Mouse (Mus musculus): Measurements from ENCODE around the gene Ptafr. TPM values are rescaled to one million over a fixed set of nuclear protein-coding genes. Genes with fewer than 3 reads are reported as not detected.
A peak's percentile ranks its signal among the peaks of the same experiment; 100 is the strongest.

Ptafr gene
- polyA plus RNA-seq, 1 experiment from 2014 or later: 5.2 TPM

DNA sequence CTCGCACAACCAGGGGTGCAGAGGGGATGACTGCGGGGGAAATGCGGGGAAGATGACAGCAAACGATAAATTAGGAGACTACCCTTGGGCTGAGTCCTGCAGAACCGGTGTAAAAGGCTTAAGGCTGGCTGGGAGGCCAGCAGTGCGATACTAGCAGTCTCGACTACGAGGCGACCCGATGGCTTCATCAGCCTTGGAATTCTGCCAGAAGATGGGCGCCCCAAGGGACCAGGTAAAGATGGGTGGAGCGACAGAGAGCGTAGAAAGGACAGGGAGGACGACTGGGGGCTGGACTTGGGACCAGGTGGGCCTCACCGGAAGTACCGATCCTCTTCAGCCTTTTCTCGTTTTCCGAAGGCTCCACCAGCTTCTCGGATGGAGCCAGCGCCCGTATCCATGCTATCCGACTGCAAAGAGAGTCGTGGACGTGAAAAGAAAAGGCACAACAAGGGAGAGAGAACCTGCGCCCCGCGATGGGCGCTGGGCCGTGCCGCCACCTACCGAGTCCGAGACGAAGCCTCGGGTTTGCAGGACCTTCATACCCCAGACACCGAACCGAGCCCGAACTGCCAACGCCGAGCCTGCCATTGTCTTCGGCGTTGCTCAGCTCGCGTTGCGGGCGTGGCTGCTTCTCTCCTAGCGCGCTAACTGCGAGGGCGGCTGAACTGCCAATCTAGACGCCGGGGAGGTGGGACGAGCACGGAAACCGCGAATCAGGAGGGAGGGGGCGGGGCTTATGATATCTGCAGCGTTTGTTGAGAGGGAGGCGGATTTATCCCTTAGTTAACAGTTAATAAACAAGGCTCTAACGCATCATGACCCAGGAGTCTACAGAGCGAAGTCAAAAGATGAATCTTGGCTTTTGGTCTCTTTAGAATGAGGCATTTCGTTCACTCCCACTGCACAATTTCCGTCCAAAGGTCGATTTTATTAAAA, 30.6 kb upstream of the Ptafr start, which contains the start of gene Atpif1:
Gene Atpif1 (minus strand): TSS at position 679 of the 936 bp plus-strand sequence.
- peak within 1 kb of the TSS; percentile 48 for H3K9ac ChIP-seq (ENCODE audit: low read depth, low read length)
- peak; percentile 86 for ATAC-seq
- peak within 1 kb of the TSS; percentile 87 for H3K27ac ChIP-seq (ENCODE audit: low read depth, low read length)
- under 1% methylated on average over 63 of the region's 63 CpGs for WGBS
- no peaks in the 10 kb centered on the region for H3K27me3 ChIP-seq (replicated peaks; ENCODE audit: control insufficient read depth, insufficient read depth, low read length)
- peak; percentile 35 for TF ChIP-seq CTCF (IDR thresholded peaks at IDR 0.05; ENCODE audit: low read depth)
- peak within 1 kb of the TSS; percentile 49 for H3K4me3 ChIP-seq (ENCODE audit: low read depth, low read length)
- peaks cover 4% of the 10 kb centered on the region for H3K4me1 ChIP-seq (replicated peaks; ENCODE audit: control insufficient read depth, insufficient read depth, low read length)
- H3K36me3 ChIP-seq (ENCODE audit: control insufficient read depth, insufficient read depth): 0 out of 2 replicates have a peak, but pooled peaks cover 13% of the 10 kb centered on the region
- H3K4me2 ChIP-seq (replicated peaks; ENCODE audit: low read depth): peak within 1 kb of the TSS; percentile 63
- no peaks in the 10 kb centered on the region for H3K9me3 ChIP-seq (ENCODE audit: control insufficient read depth)

DNA sequence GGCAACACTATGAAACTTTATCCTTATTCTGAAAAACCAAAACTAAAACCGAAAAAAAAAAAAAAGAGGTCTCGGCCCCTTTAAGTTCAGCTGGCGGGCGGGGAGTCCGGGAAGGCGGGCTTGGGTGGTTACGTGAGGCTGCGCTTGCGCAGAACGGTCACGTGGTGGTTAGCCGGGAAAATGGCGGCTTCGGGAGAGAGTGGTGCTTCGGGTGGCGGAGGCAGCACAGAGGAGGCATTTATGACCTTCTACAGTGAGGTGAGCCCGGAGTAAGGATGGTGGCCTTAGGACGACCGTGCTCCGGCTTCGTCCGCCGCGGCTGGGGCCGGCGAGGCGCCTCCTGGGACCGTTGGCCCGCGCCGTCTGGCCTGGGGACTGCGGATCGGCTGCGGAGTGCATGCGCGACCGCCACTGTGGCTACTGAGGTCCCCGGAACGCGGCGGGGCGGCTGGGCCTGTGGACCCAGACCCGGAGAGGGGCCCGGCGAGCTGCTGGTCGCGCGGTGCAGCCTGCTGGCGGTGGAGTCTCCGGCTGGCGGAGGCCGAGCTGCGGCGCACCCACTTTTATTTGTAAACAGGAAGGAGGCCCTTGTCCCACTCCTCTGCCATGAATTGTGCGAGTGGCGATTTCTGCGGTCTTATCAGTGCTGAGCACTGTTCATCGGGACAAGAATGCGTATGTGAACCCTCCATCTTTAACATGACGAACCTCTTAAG, 28.3 kb upstream of the Ptafr start, which contains the start of gene Dnajc8:
Gene Dnajc8 (plus strand): TSS at position 145 of the 716 bp plus-strand sequence.
- H3K4me1 ChIP-seq (replicated peaks; ENCODE audit: control insufficient read depth, insufficient read depth, low read length): peaks cover 4% of the 10 kb centered on the region
- no peaks in the 10 kb centered on the region for H3K27me3 ChIP-seq (replicated peaks; ENCODE audit: control insufficient read depth, insufficient read depth, low read length)
- peak within 1 kb of the TSS; percentile 98 for H3K9ac ChIP-seq (ENCODE audit: low read depth, low read length)
- peak within 1 kb of the TSS; percentile 79 for H3K4me2 ChIP-seq (replicated peaks; ENCODE audit: low read depth)
- peaks cover 26% of the 10 kb centered on the region; the same call in 1 of the 2 replicates for H3K36me3 ChIP-seq (ENCODE audit: control insufficient read depth, insufficient read depth)
- peak within 1 kb of the TSS; percentile 92 for H3K27ac ChIP-seq (ENCODE audit: low read depth, low read length)
- H3K4me3 ChIP-seq (ENCODE audit: low read depth, low read length): peak within 1 kb of the TSS; percentile 100
- peak; percentile 65 for ATAC-seq
- WGBS: under 1% methylated on average over 60 of the region's 60 CpGs
- no peak for TF ChIP-seq CTCF (IDR thresholded peaks at IDR 0.05; ENCODE audit: low read depth)
- no peaks in the 10 kb centered on the region for H3K9me3 ChIP-seq (ENCODE audit: control insufficient read depth)

DNA sequence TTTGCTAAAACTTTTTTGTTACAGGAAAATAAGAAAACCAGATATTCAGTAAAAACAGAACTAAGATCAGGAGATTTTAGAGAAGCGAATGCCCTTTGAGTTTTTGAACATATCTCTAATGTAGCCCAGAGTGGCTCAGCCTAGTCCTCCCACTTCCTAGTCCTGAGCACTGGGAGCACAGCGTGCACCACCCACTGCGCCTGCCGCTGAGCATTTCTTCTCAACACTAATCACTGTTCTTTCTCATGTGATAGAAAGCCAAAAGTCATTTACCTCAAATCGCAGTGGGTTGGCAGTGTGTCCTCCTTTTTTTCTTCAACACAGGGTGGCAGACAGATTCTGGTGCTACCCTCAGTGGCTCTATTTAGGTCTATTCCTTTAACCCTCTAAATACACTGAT, 24.4 kb upstream of the Ptafr start:
- Histone ChIP-seq H3K4me2 (replicated peaks; ENCODE audit: low read depth) (no peak overlapping the region), H3K9me3 (ENCODE audit: control insufficient read depth) (no peaks in the 10 kb centered on the region), H3K36me3 (ENCODE audit: control insufficient read depth, insufficient read depth) (peaks cover 58% of the 10 kb centered on the region), H3K4me1 (replicated peaks; ENCODE audit: control insufficient read depth, insufficient read depth, low read length) (no peaks in the 10 kb centered on the region; the same call in 1 of the 2 replicates), H3K4me3 (ENCODE audit: low read depth, low read length) (no peak overlapping the region), H3K27ac (ENCODE audit: low read depth, low read length) (peak overlapping the region; percentile 7; the same call in 1 of the 2 replicates), H3K27me3 (replicated peaks; ENCODE audit: control insufficient read depth, insufficient read depth, low read length) (no peaks in the 10 kb centered on the region), H3K9ac (ENCODE audit: low read depth, low read length) (no peak overlapping the region)
- WGBS: 86% methylated on average over 5 of the region's 5 CpGs
- no peak for TF ChIP-seq CTCF (IDR thresholded peaks at IDR 0.05; ENCODE audit: low read depth)
- ATAC-seq: no peak

DNA sequence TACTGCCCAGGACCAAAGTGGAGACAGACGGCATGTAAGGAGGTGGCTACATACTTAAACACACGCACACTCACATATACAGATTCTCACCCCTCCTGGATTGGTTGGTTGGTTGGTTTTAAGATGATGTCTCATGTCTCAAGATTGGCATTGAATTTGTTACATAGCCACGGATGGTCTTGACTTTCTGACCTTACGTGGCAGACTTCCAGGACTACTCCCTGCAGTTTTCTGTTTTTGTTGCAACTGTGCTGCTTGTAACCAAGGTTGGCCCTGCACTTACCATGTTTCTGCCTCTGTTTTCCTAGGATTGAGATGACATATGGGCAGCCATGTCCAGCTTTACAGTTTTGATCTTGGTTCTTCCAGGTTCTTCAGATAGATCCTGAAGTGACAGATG, 22.5 kb upstream of the Ptafr start:
- Histone ChIP-seq H3K4me1 (replicated peaks; ENCODE audit: control insufficient read depth, insufficient read depth, low read length) (no peaks in the 10 kb centered on the region; the same call in 1 of the 2 replicates), H3K9ac (ENCODE audit: low read depth, low read length) (no peak overlapping the region), H3K4me3 (ENCODE audit: low read depth, low read length) (no peak overlapping the region), H3K9me3 (ENCODE audit: control insufficient read depth) (no peaks in the 10 kb centered on the region), H3K4me2 (replicated peaks; ENCODE audit: low read depth) (no peak overlapping the region), H3K27ac (ENCODE audit: low read depth, low read length) (no peak overlapping the region), H3K27me3 (replicated peaks; ENCODE audit: control insufficient read depth, insufficient read depth, low read length) (no peaks in the 10 kb centered on the region), H3K36me3 (ENCODE audit: control insufficient read depth, insufficient read depth) (peaks cover 67% of the 10 kb centered on the region)
- WGBS: 83% methylated on average over 4 of the region's 4 CpGs
- no peak for ATAC-seq
- no peak for TF ChIP-seq CTCF (IDR thresholded peaks at IDR 0.05; ENCODE audit: low read depth)

- no peak overlapping the region for H3K27ac ChIP-seq (ENCODE audit: low read depth, low read length)
- peaks cover 77% of the 10 kb centered on the region for H3K36me3 ChIP-seq (ENCODE audit: control insufficient read depth, insufficient read depth)
- H3K9ac ChIP-seq (ENCODE audit: low read depth, low read length): no peak overlapping the region
- ATAC-seq: no peak
- H3K4me2 ChIP-seq (replicated peaks; ENCODE audit: low read depth): no peak overlapping the region
- no peaks in the 10 kb centered on the region for H3K9me3 ChIP-seq (ENCODE audit: control insufficient read depth)
- no peaks in the 10 kb centered on the region for H3K4me1 ChIP-seq (replicated peaks; ENCODE audit: control insufficient read depth, insufficient read depth, low read length)
- H3K4me3 ChIP-seq (ENCODE audit: low read depth, low read length): no peak overlapping the region
- no peak for TF ChIP-seq CTCF (IDR thresholded peaks at IDR 0.05; ENCODE audit: low read depth)
- 40% methylated on average over 1 of the region's 1 CpGs for WGBS
- no peaks in the 10 kb centered on the region for H3K27me3 ChIP-seq (replicated peaks; ENCODE audit: control insufficient read depth, insufficient read depth, low read length)
Observed at GRCm38 (mm10) chr4:132542724-132543123, 21.1 kb upstream of the Ptafr start.

GRCm38 (mm10) chr4:132545851-132546250, 18.0 kb upstream of the Ptafr start:
- Histone ChIP-seq H3K4me1 (replicated peaks; ENCODE audit: control insufficient read depth, insufficient read depth, low read length) (no peaks in the 10 kb centered on the region), H3K9ac (ENCODE audit: low read depth, low read length) (no peak overlapping the region), H3K9me3 (ENCODE audit: control insufficient read depth) (no peaks in the 10 kb centered on the region), H3K27me3 (replicated peaks; ENCODE audit: control insufficient read depth, insufficient read depth, low read length) (no peaks in the 10 kb centered on the region), H3K4me2 (replicated peaks; ENCODE audit: low read depth) (no peak overlapping the region), H3K27ac (ENCODE audit: low read depth, low read length) (no peak overlapping the region), H3K4me3 (ENCODE audit: low read depth, low read length) (no peak overlapping the region), H3K36me3 (ENCODE audit: control insufficient read depth, insufficient read depth) (peaks cover 76% of the 10 kb centered on the region)
- TF ChIP-seq CTCF (IDR thresholded peaks at IDR 0.05; ENCODE audit: low read depth): peak; percentile 85
- 22% methylated on average over 8 of the region's 8 CpGs for WGBS
- ATAC-seq: peak; percentile 53; the same call in 1 of the 2 replicates

All from intestine, postnatal 0 days (tissue).